Mouse (Mus musculus) gastrocnemius, adult 2 months (tissue): Measurements from ENCODE around the gene Grb7. TPM values are rescaled to one million over a fixed set of nuclear protein-coding genes. Genes with fewer than 3 reads are reported as not detected.

Experiments used
- DNase-seq: peaks from one replicate; pipeline ENCODE4 v3.0.0; 2022
- H3K27ac ChIP-seq: fragments of 200-600 bp; 2 replicates; pipeline ENCODE4 v1.8.1; 2022; ENCODE audit warnings: mild to moderate bottlenecking
- H3K4me3 ChIP-seq: fragments of 200-600 bp; 2 replicates; pipeline ENCODE4 v1.8.1; 2022; ENCODE audit warnings: mild to moderate bottlenecking, moderate library complexity
- CTCF ChIP-seq: fragments of 200-600 bp; IDR thresholded peaks from 2 replicates; pipeline ENCODE4 v1.8.1; 2022; ENCODE audit warnings: antibody characterized with exemption, mild to moderate bottlenecking, moderate library complexity
- intact Hi-C: fragments of 180-260 bp; cut with DNase I; formaldehyde crosslinking; loops from one replicate; pipeline ENCODE4 v1.15.1; 2025
- total RNA-seq, 2 experiments: library from RNA; stranded (reverse); gene quantifications; 2 replicates each; pipeline ENCODE4 v1.2.3; 2021

Grb7 gene
- total RNA-seq, 2 experiments from 2014 or later = not detected

GRCm38 (mm10) chr11:98448191-98448790 is 2.1 kb downstream of the Grb7 start:
- DNase-seq = no peak
- intact Hi-C loops = no loop called here
- Histone ChIP-seq H3K27ac (peak overlapping the region; percentile 69), H3K4me3 (peak overlapping the region; percentile 35)
- no peak for TF ChIP-seq CTCF

GRCm38 (mm10) chr11:98449419-98449818 is 3.2 kb downstream of the Grb7 start:
- intact Hi-C loops = no loop called here
- DNase-seq = no peak
- Histone ChIP-seq H3K27ac (peak overlapping the region; percentile 69; the same call in 1 of the 2 replicates), H3K4me3 (no peak overlapping the region)
- no peak for TF ChIP-seq CTCF

GRCm38 (mm10) chr11:98449921-98450771 is 4.0 kb downstream of the Grb7 start:
- Histone ChIP-seq H3K4me3 (no peak overlapping the region), H3K27ac (no peak overlapping the region)
- intact Hi-C loops = no loop called here
- no peak for DNase-seq
- no peak for TF ChIP-seq CTCF

- H3K27ac ChIP-seq = no peak overlapping the region
- no peak for TF ChIP-seq CTCF
- intact Hi-C loops = loop anchor here (5.0 kb wide), 2 partner anchors 43 to 113 kb away; partner anchors contain the start of gene Erbb2
- no peak for DNase-seq
- no peak overlapping the region for H3K4me3 ChIP-seq
Observed at GRCm38 (mm10) chr11:98455484-98455883, 9.3 kb downstream of the Grb7 start.

GRCm38 (mm10) chr11:98456545-98456944 is 10.4 kb downstream of the Grb7 start:
- no peak overlapping the region for H3K4me3 ChIP-seq
- no peak overlapping the region for H3K27ac ChIP-seq
- TF ChIP-seq CTCF = no peak
- DNase-seq = no peak
- intact Hi-C loops = loop anchor here (5.0 kb wide), 2 partner anchors 44 to 114 kb away; partner anchors contain the start of gene Erbb2

GRCm38 (mm10) chr11:98456945-98457344 is 10.8 kb downstream of the Grb7 start:
- no peak for DNase-seq
- Histone ChIP-seq H3K4me3 (peak overlapping the region; percentile 74), H3K27ac (no peak overlapping the region)
- TF ChIP-seq CTCF = no peak
- intact Hi-C loops = loop anchor here (1.0 to 5.0 kb wide), 3 partner anchors 45 to 192 kb away; partner anchors contain the start of gene Erbb2

- peak overlapping the region; percentile 74 for H3K4me3 ChIP-seq
- DNase-seq = peak; percentile 90
- intact Hi-C loops = loop anchor here (1.0 to 5.0 kb wide), 3 partner anchors 45 to 192 kb away; partner anchors contain the start of gene Erbb2
- peak overlapping the region; percentile 51 for H3K27ac ChIP-seq
- peak; percentile 77 for TF ChIP-seq CTCF
Observed at GRCm38 (mm10) chr11:98457367-98458120, 11.3 kb downstream of the Grb7 start.

- Histone ChIP-seq H3K27ac (peak overlapping the region; percentile 51), H3K4me3 (peak overlapping the region; percentile 74)
- DNase-seq = no peak
- intact Hi-C loops = loop anchor here (5.0 kb wide), 2 partner anchors 46 to 116 kb away; partner anchors contain the start of gene Erbb2
- no peak for TF ChIP-seq CTCF
Observed at GRCm38 (mm10) chr11:98458121-98458990, 12.2 kb downstream of the Grb7 start.

- intact Hi-C loops = loop anchor here (5.0 kb wide), 2 partner anchors 47 to 117 kb away; partner anchors contain the start of gene Erbb2
- no peak for TF ChIP-seq CTCF
- no peak overlapping the region for H3K27ac ChIP-seq
Observed at GRCm38 (mm10) chr11:98459071-98459741, 13.0 kb downstream of the Grb7 start.

GRCm38 (mm10) chr11:98459860-98460259 is 13.7 kb downstream of the Grb7 start:
- intact Hi-C loops = loop anchor here (5.0 kb wide), 2 partner anchors 48 to 118 kb away; partner anchors contain the start of gene Erbb2
- Histone ChIP-seq H3K27ac (no peak overlapping the region), H3K4me3 (no peak overlapping the region)
- no peak for DNase-seq
- TF ChIP-seq CTCF = no peak

More at GRCm38 (mm10) chr11:98459071-98459741, 13.0 kb downstream of the Grb7 start:
- H3K4me3 ChIP-seq = no peak overlapping the region
- peak; percentile 12 for DNase-seq
